Mouse (Mus musculus) layer of hippocampus, adult 8-10 months (tissue): ENCODE results near the gene Stat5b. TPM values are rescaled to one million over a fixed set of nuclear protein-coding genes. Genes with fewer than 3 reads are reported as not detected.

Experiments used
- DNase-seq, 2 experiments: peaks; one replicate each; pipeline ENCODE4 v3.0.0; 2022; ENCODE audit warnings: low spot score in 2 of 2
- total RNA-seq, 4 experiments: library from RNA; stranded (reverse); gene quantifications; 2 replicates each; pipeline ENCODE4 v1.2.4; 2022

Stat5b gene
- total RNA-seq, 4 experiments from 2014 or later, result 13.3 to 18.4 (median 15.6) TPM

DNA sequence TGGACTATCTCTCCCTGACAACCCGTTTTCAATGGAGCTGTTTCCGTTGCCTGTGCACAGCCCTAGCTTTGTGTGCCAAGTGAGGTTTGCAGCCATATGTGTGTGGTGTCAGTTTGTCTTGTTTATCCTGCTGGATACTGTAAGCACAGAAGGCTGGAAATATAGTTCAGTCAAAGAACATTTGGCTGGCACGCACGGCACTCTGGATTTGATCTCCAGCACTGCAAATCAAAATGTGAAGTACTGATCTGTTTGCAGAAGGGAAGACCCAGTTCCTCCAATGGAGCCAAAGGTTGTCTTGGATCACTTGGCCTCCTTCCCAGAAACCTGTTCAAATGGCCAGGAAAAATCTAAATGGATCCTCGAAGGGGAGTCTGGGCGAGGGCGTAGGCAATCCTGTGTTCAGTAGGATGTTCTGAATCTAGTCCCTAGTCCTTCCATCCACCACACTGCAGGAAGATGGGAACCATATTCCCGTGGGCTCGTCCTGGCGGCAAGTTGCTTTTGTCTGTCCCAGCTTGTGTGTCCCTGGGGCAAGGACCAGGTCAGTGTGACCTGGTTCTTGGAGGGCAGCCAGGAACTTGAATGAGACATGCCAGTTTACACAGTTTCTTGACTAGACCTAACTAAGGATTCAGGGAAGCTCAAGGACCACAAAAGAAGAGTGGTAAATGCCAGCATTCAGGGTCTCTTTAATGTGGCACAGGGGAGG lies 19.9 kb upstream of the Stat5b start:
- DNase-seq, result peak; percentile 51 to 73

DNA sequence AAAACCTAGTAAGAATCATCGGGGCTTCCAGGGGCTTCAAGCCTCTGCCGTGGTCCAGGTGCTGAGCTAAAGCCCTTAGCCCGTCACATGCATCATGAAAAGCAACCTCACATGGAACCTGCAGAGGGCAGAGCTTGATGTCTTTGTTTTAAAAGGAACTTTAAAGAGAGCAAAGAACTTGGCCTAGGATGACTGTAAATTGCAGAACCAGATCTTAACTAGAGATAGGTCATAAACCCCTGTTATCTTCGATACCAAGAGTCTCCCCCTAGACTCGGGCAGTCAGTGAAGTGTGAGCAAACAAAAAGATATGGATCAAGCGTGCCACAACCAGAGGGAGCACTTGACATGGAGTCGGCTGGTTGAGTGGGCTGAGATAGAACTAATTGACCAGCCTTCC lies 15.1 kb upstream of the Stat5b start:
- DNase-seq, result no peak

DNA sequence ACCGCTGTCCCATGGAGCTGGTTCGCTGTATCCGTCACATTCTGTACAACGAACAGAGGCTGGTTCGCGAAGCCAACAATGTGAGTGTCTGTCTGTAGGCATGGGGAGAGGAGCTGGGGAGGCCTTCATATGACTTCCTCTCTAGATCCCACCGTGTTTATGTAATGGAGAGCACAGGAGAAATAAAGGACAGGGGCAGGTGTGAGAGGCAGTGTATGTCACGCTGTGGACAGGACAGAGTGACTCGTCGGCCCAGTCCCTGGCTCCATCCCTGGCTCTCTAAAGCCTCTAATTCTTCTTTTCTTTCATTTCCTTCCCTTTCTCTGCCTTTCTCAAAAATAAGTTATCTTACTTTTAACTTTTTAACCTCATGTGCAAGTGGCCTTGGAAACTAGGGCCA lies 12.6 kb upstream of the Stat5b start:
- DNase-seq, result no peak

DNA sequence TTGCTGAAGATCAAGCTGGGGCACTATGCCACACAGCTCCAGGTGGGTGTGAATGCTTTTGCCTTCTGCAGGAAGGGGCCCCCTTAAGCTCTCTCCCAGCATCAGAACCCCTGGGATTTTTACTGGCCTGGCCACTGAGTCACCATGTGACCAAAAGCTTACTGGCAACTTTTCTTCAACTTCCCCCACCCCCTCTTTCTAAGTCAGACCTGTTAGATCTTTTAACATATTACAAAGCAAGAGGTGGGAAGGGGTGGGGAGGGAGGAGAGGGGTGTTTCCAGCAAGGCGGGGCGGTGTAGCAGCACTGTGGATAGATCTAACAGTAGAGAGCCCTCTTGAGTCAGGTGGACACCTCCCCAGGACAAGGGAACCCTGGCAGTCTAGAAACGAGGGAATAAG lies 11.3 kb upstream of the Stat5b start:
- DNase-seq, result no peak

DNA sequence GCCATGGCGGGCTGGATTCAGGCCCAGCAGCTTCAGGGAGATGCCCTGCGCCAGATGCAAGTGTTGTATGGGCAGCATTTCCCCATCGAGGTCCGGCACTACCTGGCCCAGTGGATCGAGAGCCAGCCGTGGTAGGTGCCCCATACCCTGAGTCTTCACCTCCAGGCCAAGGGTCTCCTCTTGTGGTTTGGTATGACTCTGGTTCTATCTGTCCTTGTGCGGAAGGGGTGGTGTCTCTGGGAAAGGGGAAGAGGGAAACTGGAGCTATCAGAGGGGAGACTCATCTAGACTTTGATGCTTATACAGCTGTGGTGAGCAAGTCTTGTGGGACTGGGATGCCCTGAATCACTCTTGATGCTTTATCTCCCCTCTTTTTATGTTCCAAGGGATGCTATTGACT lies 10.8 kb upstream of the Stat5b start:
- DNase-seq, result no peak

DNA sequence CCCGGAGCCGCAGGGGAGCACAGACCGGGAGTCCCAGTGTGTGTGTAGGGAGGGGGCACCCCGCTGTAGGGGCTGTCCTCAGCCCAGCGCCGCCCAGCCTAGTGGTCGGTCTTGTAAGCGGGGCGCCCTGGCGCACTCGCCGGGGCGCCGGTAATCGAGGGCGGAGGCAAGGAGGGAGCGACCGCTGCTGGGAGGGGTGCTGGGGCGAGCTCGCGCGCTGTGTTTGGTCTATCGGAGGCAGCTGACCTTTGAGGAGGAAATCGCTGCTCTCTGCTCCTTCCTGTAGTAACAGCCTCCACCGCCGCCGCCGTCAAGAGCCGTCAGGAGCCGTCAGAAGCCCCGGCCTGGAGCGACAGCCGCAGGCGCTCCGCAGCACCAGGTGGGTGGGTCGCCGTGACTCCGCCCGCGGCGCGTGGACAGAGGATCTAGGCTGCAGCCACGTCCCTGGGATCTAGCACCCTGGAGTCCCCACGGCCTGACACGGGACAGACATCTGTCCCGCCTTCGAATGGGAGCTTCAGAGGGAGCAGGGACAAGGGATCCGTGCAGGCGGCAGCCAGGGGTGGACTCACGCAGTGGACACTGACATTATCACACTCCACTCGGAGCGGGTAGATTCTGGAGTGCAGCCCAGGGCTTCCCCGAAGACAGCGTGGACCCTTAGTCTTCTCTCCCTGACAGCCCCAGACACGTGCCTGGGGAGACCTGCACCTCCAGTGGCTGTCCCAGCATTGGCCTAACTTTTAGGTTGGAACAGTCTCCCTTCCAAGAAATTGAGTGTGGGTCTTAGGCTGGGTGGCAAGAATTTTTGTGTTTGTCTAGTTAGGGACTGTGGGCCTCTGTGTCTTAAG lies 9.9 kb upstream of the Stat5b start:
- peak in 1 of 2 experiments; percentile 14 for DNase-seq

DNA sequence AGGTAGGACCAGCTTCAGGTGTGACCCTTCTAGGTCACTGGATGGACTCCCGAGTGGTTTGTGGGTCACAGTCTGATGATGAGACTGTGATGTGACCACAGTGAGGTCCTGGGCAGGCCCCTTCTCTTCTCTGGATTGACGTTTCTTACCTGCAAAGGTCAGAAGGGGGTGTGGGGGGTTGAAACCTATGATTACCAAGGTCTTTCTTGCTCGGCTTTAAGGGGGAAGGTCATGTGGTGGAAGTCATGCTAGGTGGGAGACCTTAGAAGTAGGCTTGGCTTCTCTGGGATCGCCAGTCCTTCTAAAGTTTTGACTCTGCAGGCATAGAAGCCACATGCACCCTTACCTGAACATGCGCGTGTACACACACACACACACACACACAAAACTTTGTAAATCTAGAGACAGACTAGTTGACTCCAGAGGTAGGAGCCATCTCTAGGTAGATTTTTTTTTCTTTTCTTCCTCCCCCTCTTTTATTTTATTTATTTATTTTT lies 9.1 kb upstream of the Stat5b start:
- no peak for DNase-seq

DNA sequence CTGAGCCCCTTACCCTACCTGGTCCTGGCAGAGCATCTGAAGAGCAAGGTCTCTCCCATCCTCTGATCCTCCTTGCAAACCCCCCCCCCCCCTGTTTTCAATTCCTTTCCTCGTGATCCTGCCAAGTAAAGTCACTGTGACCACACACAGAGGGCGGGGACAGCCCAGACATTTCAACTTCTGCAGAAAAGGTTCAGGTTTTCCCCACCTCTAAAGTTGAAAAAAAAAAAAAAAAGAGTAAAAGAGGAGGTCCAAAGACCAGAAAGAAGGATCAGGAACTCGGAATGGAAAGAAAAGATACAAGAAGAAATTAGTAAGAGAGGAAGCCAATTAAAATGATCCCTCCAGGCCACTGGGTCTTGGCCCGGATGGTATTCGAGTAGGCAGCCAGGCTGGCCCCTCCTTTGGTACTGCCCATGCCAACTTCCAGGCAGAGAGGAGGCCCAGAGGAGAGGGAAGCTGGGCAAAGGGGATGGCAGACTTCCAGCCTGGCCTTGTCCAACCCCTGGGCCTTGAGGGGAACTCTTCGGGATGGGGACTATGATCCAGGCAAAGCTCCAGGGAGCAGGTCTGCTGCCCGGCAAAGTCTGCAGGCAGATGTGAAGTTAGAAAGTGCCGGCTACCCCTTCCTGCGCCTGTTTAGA lies 8.5 kb upstream of the Stat5b start, which contains the start of gene Stat5a:
Stat5a (plus strand) TSS at position 417 of the 644 bp plus-strand sequence.
- DNase-seq, result peak; percentile 38 to 53

DNA sequence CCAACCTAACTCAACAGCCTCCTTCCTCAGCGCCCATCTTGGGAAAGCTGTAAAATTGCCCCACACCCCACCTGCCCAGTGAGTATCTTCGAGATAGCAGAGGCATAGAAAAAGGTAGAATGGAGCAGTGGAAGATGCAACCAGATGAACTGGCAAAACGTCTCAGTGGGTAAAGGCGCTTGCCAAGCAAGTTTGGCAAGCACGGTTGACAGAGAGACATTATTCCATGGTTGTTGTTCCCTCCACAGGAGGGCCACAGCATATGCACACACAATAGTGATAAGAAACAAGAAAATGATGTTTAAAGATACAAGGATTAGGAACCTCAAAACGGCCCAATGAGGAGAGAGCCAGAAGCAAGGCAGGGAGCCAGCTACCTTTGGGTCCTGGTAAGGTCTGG lies 7.4 kb upstream of the Stat5b start:
- no peak for DNase-seq

DNA sequence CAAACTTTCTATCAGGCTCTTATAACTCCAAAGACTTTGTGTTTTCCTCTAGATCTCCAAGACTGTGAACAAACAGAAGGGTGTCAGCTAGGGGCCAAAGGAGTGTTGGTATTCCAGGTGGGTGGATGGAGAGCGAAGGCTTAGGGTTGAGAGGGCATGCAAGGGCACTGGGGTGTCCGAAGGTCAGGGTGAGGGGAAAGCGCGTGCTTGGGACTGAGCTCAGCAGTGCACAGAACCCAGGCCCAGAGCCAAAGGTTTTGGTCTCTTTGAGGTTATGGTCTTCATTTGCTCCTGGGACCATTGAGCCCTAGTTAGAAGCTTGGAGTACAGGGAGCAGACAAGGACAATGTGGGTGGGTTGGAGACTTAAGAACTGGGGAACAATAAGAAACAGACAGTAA lies 4.7 kb upstream of the Stat5b start:
- DNase-seq, result no peak

DNA sequence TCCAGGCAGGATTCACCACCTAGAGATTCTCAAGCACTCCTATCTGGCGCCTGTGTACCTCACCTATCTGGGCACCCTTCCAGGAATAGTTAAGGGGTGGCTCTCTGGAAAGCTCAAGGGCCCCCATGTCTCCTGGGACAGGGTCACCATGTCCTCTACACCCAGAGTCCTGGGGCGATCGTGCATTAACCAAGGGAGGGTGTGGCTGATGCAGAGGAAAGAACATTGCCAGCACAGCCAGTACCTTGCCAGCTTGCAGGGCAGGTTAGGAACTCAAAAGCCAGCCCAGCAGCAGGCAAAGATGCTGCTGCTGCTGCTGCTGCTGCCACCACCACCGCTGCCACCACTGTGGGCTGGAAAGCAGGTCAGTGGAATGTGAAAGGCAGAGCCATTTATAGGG lies 3.7 kb upstream of the Stat5b start:
- DNase-seq, result no peak

DNA sequence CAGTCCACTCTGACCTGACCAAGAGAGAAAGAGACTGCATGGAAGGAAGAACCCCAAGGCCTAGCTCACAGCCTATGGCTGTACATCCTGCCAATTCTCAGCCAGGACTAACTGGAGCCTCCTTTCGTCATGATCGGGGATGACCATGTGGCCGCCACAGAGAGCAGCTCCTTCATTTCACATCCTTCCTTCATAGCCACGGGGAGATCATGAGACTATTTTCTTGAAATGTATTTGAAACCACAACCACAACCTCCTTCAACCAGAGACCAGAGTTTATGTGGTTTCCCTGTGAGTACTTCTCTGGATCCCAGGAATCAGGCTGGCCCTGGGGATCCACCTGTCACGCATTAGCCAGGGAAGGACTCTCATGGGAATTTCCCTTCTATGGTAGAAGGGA lies 2.5 kb upstream of the Stat5b start:
- no peak for DNase-seq

DNA sequence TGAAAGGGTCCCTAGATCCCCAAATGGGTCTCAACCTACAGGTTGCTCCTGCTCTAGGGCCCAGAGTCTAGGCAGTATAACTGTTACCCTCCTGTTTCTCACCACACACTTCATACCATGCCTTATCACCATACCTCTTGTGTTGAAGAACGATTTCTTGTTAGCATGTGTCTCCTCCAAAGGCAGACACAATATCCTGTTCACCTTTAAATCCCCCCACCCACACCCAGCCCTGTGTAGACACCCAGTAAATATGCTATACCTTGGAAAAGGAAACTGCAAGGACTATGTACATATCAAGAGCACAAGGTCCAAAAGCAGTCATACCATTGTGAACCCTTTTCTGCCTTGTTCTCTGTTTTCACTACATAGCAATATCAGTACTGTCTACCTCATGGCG lies 1.6 kb upstream of the Stat5b start:
- no peak for DNase-seq

DNA sequence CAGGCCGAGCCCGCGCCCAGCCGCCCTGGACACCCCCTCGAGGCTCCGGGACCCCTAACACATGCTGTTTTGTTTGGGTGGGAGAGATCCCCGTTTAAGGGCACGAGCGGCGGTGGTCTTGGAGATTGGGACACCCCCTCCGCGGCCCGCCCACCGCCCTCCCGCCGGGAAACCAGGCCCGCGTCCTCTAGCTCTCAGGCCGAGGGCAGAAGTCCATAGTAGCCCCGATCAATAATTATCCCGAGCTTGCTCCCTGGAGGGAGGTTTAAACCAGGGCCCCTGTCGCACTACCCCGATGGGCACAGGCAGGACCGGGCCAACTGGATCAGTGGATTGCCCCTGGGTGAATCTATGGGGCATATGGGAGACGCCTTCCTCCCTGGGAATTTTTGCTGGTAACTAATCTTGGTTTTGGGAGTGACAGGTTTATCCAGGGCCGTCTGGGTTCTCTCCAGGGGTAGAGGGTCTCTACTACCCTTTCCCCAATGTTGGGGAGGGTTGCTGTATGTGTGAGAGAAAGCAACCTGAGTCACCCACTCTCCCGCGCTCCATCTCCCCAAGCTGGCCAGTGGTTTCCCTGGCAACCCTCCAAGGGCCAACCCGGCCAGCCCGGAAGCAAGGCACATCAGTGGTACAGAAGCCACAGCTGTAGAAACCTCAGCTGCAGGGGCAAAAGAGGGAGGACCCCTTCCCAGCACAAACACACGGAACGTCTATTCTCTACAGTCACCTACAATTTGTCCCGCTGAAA lies 429 bp upstream of the Stat5b start:
- peak in 1 of 2 experiments; percentile 19 for DNase-seq

DNA sequence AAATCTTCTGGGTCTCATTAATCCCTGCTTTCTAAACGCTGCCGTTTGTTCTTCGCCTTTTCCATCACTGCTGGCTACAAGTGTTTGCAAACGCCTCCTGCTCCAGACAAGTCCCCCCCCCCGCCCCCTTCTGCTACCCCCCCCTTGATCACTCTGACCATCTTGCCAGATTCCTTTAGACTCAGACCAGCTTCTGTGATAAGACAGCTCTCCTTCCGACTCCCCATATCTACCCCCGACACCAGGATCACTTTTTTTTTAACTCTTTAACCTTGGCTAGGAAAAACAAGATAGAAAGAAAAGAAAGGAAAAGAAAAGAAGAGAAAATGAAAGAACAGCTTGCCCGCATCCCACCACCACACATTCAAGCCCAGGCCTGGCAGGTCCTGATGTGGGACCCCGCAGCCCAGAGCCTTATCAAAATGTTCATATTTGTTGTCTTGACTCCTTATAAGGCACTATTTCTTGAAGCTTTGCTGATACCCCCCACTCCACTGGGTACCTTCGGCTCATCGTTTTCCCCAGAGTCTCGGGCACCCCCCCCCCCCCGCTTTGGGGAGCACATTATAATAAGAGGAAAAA lies 977 bp downstream of the Stat5b start:
- no peak for DNase-seq

DNA sequence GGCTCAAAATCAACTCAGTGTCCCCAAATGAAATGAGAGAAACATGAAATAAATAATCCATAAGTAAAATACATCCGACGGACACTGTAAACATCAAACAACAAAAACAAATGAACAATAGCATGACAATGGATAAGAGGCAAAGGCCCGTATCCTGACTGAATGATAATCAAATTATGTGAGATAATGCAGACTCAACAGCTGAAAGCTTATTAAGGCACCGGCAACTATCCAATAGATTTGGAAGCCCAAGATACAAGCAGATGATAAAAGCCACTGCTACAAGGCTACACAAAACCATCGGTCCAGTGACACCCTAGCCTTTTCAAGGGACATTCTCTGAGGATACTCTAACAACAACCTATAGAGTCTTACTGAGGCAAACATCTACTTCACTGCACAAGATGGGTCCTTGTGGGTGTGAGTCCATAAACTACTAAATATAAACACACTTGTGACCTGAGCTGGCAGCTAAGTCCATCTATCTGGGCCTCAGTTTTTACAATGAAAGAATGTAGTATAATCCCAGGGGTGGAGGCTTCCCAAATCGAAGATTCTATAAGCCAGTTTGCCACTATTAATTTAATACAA lies 1.6 kb downstream of the Stat5b start:
- DNase-seq, result no peak

DNA sequence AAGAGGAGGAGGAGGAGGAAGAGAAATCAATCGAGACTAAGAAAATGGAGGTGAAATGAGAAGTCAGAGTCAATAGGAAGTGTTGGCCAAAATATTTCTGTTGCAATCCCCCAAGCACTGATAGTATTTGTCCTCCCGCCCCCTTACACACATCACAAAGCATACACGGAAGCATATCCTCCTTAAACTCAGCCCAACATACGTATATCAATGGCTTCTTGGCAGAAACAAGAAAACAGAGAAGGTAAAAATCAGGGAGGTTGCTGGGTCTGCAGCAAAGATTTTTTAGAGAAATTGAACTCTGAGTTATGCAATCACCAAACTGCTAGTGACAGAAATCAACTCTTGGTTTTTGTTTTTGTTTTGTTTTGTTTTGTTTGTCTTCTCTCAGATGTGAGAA lies 2.4 kb downstream of the Stat5b start:
- DNase-seq, result no peak

DNA sequence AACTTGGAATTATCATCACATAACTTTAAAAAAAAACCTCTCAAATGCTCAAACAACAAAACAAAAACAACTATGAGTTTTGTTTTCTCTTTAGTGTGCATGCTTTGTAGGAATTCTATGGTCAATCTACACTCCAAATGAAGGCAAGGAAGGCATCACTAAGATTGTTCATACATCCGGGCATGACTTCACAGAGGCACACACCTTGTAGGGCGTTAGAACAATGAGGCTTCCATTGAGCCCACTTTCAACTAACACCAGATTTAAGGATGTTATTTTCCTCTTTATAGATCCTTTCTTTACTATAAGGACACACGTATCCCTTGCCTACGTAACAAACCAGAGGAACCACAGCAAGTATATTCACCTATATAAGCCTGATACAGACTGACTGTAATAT lies 3.0 kb downstream of the Stat5b start:
- DNase-seq, result no peak

DNA sequence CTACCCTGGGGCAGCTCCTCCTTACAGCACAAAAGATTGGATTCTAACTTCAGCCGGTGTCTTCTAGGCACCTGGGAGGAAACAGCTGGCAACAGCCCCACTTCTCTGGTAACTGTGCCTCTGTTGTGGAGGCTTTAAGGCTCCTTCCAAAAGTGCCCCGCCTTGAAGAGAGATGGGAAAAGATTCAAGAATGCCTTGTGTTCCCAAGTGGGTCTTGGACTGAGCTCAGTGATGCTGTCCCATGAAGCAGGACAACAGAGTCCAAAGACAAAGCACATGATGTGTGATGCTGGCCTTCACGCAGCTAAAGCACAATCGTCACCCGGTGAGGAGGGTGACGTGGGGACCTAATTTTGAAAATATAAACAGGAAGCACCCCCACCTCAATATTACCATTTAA lies 4.7 kb downstream of the Stat5b start:
- DNase-seq, result no peak

DNA sequence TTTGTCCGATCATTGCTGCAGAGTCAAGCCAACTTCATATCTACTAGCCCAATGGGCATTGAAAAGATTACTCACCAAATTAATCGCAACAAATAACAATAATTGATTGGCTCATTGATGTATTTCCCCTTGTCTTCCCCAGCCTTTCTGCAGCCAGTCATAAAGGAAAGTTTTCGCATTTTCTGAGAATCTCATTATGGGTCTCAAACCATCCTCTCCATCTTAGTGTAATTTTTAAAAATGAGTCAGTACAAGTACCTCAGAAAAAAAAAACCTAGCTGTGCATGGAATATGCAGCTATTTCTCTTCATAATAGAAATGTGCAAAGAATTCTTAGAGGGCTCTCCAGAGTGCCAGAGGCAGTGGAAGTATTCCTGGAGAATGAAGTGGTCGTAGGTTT lies 6.4 kb downstream of the Stat5b start:
- DNase-seq, result no peak
